Mouse (Mus musculus): ENCODE measurements at regions not wholly inside any gene's neighbourhood (a gene's known extent, or its start where the extent isn't known, plus 50 kb on each side); places are given as distances from the start of the nearest gene placed in this dataset.
A peak's percentile ranks its signal among the peaks of the same experiment; 100 is the strongest.

GRCm38 (mm10) chr2:101370991-101371736 is 253.4 kb upstream of the Rag2 start:
- DNase-seq, result no peak

GRCm38 (mm10) chr2:101371834-101372493 is 252.6 kb upstream of the Rag2 start:
- DNase-seq, result no peak

DNA sequence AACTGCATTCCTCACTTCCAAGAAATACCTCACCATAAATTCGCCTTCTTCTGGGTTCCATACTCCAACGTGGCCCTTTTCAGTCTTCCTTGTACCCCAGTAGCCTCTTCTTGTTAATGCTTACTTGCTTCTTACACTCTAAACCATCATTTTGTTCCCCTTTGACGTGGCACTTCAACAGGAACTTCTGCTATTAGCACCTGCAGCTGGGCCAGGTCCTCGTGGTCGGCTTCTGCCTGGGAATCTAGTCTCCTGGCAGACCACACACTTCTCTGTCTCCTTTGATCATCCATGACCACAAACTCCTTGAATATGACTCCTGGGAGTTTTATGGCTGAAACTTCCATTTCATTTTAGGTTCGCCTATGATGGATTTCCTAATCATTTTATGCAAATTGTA is 243.9 kb upstream of the Rag2 start:
- no peak for DNase-seq

DNA sequence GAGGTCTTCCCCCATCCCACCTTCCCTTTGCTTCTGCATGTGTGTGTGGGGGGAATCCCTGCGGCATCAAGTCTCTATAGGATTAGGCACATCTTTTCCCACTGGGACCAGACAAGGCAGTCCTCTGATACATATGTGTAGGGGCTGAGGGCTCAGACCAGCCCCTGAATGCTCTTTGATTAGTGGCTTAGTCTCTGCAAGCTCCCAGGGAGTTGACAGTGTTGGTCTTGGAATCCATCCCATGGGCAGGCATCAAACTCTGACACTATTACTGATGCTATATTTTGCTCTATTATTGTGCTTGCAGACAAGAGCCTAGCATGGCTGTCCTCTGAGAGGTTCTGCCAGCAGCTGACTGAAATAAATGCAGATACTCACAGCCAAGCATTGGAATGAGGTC is 209.5 kb upstream of the Rag2 start:
- no peak for DNase-seq

DNA sequence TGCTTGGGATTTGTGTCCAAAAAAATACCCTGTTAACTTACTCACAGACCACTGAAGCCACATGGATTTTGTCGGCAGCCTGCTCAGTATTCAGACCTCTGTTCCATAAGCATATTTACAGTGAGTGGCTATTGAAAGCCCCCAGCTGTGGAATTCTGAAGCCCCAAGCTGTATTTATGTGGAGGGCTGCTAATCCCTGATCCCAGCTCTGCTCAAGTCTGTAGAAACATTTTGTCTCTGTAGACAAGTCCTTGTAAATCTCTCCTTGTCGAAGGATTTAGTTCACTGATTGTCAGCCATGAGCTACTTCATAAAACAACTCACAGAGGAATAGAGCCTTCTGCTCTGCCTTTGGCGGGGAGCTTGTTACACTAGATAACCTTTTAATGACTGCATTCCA is 207.8 kb upstream of the Rag2 start:
- DNase-seq, result no peak

DNA sequence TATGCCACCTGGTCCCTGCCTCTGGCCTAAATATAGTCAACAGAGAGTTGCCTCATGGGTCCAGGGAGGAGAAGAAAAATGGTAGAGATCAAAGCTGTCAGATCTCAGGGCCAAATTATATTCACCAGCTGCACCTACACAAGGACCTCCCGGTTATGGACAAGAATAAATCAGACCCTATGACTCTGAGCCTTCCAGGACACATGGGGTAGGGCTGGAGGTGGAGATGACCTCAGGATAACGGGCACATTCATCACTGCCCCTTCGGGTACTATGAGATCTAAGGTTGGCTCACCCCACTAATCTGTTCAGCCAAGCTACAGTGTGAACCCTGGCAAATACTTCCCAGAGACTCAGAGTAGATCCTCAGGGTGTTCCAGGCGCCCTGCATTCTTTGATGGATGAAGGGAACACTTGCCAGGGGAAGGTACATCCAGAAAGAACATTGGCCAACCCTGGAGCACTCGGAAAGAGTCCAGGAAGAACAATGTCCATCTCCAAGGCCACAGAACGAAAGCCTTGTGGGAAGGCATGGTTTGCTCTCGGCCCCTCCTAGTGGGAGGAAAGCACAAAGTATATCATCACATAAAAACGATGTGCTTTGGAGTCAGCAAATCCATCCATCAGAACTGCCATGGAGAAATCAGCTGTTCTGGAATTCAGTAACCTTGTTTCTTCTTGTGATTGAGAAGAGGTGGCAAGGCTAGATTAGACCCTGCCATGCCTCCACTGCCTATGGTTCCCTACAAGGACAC is 191.2 kb upstream of the Rag2 start:
- no peak for DNase-seq

DNA sequence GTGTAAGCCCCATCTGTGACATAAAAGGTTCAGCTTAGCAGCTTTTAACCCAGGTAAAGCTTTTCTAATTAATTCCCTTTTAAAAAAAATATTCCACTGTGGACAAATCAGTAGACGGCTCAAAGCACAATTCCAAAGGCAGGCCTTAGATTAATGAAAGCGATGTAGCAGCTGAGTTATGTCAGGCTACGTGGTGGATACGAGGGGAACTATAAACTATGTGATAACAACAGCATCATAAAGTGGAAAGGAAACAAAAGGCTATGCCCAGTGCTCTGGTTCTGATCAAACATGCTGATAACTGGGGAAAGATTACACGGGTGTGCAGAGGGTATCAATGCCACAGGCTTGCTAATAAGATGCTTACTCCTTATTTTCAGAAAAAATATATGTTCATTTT is 184.3 kb upstream of the Rag2 start:
- DNase-seq, result no peak

- DNase-seq, result no peak
These were observed 183.4 kb upstream of the Rag2 start for GRCm38 (mm10) chr2:101441081-101441630.

- no peak for DNase-seq
These were observed 168.9 kb upstream of the Rag2 start for GRCm38 (mm10) chr2:101455591-101455990.

- peak; percentile 93 for DNase-seq
These were observed 165.6 kb upstream of the Rag2 start for GRCm38 (mm10) chr2:101458959-101459358.

GRCm38 (mm10) chr2:101462450-101462849 is 162.1 kb upstream of the Rag2 start:
- no peak for DNase-seq

GRCm38 (mm10) chr2:101464291-101465140 is 160.0 kb upstream of the Rag2 start:
- peak; percentile 58 for DNase-seq

DNA sequence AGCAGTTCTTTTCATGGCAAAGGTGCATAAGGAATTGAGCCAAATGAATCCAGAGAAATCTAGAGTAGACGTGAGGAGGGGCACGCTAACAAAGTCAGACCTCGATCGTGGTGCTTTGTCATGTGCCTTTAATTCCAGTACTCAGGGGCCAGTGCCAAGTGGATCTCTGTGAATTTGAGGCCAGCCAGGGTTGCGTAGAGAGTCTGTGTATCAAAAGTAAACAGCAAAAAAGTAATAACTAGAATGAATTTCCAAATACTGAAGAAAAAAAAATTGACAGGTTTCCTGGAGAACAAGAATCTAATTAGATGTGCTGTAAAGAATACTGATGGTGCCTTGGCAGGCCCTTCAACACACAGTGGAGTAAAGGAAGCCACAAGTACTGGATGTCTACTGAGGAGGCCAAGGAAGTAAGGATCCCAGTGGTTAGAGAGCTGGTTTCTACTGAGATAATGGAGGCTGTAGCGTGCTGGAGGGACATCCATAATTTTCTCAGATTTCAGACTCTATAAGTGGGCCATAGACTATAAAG is 153.9 kb upstream of the Rag2 start:
- DNase-seq, result no peak

DNA sequence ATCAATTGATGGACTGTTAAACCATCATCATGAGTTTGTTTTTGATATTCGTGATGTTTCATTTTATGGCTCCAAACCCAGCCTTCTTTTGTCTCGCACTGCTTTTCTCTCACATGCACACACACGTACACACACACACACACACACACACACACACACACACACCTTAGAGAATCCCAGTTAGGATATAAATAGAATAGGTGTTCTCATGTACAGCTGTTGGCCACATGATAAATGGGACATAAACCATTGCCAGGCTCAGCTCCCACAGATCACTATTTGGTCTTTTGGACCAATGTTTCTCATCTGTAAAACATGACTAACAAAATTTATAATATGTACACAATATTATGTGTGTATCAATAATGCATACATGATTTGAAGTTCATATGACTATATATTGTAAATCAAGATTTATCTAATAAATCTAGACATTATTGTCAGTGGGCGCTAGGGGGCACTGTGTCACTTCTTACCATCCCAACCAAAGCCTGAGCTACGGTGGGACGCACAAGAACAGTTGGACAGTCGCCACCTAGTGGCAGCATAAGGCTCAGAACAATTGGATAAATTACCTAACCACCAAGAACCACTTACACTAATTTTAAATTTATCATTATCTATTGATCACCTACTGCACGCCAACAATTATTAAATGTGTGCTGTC is 151.9 kb upstream of the Rag2 start:
- peak; percentile 91 for DNase-seq

DNA sequence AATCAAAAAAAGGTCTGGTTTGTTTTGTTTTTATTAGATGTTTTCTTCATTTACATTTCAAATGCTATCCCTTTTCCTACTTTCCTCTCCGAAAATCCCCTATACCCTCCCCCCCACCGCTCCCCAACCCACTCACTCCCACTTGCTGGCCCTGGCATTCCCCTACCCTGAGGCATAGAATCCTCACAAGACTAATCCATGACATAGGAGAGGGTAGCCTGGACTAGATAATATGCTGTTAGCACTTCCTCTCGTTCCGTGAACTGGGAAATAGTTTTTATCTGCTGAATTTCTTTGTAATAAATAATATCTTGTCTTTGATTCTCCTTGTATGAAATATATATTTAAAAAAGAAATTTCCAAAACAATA is 151.4 kb upstream of the Rag2 start:
- no peak for DNase-seq

- DNase-seq, result no peak
These were observed 147.7 kb upstream of the Rag2 start for GRCm38 (mm10) chr2:101476862-101477261.

DNA sequence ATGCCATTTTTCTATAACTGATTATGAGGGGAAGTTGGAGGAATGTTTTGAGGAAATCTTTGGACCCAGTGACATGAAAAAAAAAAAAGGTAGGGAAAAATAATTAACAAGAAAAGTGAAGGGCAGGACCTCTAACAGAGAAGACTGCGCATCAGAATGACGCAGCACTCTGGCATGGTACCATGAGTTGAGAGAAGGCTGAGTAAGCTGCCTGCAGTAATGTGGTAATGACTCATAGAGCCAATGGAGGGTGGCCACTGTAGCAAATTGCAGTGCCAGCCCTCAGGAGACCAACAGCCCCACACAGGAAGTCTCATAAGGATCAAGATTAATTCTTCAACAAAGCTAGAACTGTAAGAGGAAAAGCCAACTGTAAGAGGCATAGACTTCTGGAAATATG is 134.3 kb upstream of the Rag2 start:
- DNase-seq, result no peak

- DNase-seq, result no peak
These were observed 132.8 kb upstream of the Rag2 start for GRCm38 (mm10) chr2:101491762-101492161.

DNA sequence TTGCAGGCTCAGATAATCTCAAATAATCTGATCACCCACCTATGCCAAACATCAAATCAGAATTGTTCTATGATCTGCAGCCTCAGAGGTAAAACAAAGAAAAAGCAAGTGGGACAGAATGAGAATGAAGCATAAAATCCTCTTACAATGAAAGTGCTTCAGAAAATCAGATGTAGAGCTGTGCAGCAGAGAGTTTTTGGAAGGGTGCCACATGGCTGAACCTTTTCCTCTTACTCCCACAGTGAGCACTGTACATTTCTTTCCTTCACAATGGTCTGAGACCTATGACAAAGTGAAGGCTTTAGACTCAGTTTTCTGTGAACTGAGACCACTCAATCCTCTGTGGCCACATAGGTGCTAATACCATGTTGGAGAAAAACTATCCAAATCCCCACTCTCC is 116.4 kb upstream of the Rag2 start:
- no peak for DNase-seq

All from retina, postnatal 1 day (tissue).